Mouse (Mus musculus): Measurements from ENCODE around the gene Shmt2.

Gene Shmt2

DNA sequence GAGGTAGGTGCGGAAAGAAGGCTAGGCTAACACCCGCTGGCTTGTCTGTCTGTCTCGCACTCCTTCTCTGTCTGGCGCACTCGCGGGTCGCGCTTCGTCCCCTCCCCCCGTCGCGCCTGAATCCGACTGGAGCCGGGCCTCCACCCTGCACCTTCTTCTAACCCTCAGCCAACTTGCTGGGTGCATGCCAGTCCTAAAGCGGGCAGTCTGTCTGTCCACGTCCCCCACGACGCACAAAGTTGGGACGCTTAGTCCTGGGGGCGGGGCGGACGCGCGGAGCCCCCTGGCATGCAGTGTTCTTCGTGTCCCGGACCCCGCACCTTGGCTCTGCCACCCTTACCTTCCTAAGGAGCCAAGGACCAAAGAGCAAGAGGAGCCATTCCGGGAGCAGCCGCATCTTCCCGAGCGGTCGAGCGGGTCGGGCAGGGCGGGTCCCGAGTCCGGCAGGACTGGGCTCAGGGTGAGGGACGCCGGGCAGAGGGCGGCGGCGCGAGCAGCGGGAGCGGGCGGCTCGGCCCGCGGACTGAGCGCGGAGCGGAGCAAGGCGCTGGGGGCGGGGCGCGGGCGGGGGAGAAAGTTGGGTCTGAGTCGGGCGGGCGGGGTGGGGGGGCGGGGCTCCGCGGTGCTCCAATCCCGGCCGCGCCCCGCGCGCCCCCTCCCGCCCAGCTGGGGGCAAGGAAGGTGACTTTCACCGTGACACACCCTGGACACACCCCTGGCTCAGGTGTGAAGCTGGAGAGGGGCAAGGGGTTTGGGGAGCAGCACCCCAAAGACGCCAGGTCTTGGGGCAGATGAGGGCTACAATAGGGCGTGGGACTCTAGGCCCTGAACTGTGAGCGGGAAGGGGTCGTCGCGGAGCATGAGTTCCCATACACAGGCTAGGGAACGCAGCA is 12.0 kb upstream of the Shmt2 start, which contains the start of gene Nxph4:
Nxph4 (minus strand) TSS at position 524 of the 893 bp plus-strand sequence.
- DNase-seq (ENCODE audit: low read depth, low spot score), result no peak

DNA sequence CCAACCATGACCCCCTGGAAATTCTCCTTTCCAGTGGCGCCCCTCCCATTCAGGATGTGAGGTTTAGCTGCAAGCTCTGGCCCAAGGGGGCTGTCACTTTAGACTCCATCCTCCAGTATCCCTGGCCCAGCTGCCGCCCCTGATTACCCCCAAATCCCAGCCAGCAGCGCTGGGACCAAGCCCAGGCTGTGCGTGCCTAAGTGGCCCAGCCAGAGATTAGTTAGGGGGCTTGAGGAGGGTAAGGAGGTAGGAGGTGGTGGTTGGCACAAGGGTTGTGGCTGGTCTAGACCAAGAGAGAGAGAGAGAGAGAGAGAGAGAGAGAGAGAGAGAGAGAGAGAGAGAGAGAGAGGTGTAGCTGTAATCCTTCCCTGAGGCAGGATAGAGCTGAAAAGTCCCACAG is 9.3 kb upstream of the Shmt2 start:
- no peak for DNase-seq (ENCODE audit: low read depth, low spot score)

DNA sequence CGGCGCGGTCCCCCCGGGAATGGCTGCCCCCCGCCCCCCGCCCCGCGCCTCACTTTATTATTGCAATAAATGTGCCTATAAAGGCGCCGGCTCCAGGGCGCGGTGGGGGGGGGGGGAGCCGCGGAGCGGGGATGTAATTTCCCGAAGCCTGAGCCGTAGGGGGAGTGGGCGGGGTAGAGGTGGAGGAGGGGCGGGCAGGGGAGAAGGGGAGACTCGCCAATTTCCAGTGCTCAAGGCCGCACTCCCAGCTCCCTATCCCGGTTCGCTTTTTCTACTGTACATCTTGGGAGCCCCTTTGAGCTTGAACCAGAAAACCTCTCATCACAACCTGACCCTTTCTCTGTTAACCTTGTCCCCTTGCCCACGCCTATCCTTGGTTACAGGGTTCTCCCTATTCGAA is 8.7 kb upstream of the Shmt2 start:
- DNase-seq (ENCODE audit: low read depth, low spot score), result no peak

DNA sequence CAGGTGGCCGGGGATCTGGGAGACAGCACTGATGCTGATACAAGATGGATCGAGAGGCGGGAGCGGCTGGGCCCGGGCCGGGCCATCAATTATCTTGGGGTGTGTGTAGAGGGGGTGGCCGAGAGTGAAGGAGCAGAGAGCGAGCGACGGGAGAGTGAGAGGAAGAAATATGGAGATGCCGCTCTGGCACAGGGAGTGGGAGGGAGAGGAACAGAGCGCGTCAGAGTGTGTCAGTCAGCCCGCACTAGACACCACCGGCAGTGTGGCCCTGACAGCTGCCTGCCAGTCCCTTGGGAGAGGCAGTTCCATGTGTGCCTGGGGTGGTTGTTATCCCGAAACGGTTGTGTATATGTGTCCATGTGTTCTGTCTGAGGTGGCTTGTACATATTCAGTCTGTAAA is 5.2 kb upstream of the Shmt2 start:
- no peak for DNase-seq (ENCODE audit: low read depth, low spot score)

GRCm38 (mm10) chr10:127526681-127527080 is 4.4 kb upstream of the Shmt2 start:
- DNase-seq (ENCODE audit: low read depth, low spot score), result no peak

GRCm38 (mm10) chr10:127526048-127526447 is 3.8 kb upstream of the Shmt2 start:
- DNase-seq (ENCODE audit: low read depth, low spot score), result no peak

GRCm38 (mm10) chr10:127524646-127525255 is 2.5 kb upstream of the Shmt2 start:
- DNase-seq (ENCODE audit: low read depth, low spot score), result no peak

- no peak for DNase-seq (ENCODE audit: low read depth, low spot score)
These were observed 598 bp downstream of the Shmt2 start for GRCm38 (mm10) chr10:127521611-127522080.

DNA sequence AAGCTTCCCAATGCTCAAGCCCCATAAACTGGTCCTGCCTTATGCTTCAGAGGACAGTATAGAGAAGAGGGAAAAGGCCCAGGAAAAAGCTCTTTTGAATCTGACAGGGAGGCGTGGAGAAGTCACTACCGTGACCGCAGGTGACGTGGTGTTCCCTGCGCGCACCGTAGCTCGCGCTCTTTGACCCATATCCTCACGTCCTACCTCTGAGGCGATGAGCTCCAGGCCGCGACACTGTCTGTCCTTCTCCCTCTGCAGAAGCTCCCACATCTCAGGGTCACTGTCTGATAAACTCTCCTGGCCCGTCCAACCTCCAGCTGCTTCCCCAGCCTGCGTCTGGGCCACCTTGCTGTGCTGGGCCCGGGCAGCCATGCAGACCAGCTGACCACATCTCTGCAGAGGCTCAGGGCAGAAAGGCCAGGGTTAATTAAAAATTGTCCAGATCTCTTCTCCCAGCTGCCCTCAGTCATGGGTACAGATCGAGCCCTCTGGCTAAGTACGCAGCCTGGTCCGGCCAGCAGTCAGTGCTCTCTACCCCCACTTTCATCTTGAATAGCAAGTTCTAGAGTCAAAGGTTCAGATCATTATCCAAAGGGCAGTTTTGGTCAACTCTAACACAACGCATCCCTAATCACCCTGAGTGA is 1.4 kb downstream of the Shmt2 start:
- no peak for DNase-seq (ENCODE audit: low read depth, low spot score)

- no peak for DNase-seq (ENCODE audit: low read depth, low spot score)
These were observed 2.1 kb downstream of the Shmt2 start for GRCm38 (mm10) chr10:127519903-127520713.

DNA sequence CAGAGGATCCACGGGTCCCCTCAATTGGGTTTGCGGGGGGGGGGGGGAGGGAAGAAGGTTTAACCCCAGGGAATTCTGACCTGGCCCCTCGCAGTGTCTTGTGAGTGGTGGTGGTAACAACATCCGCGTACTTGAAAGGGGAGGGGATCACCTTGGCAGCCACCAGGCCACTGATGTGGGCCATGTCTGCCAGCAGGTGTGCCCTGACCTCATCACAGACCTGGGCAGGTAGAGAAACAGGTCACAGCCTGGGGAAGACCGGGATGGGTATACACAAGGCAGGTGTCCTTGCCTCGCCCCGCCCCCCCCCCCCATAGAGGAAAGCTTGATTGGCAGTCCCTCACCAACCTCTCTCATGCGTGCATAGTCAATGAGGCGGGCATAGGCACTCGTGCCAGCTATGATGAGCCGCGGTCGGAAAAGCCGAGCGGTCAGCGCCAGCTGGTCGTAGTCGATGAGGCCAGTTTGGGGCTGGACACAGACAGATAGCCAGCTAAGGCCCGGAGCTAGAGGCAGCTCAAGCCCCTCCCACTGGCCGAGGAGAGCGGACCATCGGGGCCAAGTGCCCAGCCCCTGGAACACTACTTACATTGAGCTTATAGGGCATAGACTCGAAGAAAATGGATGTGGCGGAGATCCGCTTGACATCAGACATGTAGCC is 3.1 kb downstream of the Shmt2 start:
- DNase-seq (ENCODE audit: low read depth, low spot score), result no peak

DNA sequence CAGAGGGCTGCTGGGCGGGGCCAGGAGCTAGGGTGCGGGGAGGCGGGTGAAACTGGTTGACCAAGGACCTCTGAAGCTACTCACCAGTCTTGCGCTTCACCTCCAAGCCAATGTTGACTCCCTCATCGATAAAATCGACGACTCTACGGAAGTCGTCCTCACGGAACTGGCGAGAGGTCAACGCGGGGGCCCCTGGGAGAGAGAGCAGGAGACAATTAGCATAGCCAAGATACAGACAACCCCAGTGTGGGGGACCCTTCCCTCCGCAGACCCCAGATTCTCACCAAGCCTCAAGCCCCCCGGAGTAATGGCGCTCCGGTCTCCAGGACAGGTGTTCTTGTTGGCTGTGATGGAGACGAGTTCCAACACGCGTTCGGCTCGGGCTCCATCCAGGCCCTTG is 4.3 kb downstream of the Shmt2 start:
- no peak for DNase-seq (ENCODE audit: low read depth, low spot score)

DNA sequence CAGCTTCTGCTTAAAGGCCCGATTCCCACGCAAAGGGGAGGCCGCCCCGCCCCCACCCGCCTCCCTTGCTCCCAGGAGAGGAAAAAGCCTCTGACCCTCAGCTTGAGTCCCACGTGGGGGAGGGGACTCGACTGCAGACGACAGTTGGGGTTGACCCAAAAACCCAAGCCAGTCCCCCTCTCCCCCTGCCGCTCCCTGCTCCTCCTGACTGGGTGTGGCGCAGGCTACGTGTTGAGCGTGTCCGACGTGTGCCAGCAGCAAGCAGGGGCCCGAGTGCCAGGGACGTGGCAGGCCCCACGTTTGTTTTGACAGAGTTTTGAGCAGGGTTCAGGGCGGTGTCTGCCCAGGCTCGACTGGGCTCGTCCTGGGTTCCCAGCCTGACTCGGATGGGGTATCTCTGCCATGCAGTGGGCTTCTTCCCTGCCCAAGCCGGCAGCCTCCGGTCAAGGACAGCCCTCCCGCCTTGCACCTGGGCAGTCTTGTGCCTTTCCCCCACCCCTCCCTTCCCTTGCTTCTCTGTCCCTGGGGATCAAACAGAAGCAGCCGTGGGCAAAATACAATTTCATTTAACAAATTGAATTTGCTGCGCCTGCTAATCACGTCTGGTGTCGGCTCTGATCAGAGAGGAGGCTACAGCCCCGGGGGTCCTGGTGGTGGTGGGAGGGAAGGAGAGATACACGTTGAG is 5.5 kb downstream of the Shmt2 start:
- no peak for DNase-seq (ENCODE audit: low read depth, low spot score)

DNA sequence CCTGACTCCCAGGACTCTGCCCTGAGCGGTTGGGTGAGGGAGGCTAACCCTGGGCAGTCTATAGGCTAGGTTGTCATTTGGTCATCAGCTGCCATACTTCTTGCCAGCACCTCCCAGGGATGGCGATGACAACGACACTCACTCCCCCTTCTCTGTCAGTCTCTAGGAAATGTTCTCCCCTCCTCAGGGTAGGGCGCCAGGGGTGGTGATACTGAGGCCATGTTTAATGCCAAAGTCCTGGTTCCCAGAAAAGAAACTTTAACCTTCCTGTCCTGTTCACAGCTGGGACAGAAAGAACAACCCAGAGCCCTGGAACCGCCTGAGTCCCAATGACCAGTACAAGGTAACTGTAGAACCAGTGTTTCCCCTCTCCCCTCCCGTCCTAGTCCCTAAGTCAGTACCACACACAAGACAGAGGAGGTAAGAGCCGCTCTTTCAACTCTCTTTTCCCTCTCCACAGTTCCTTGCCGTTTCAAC is 6.2 kb downstream of the Shmt2 start:
- no peak for DNase-seq (ENCODE audit: low read depth, low spot score)

- DNase-seq (ENCODE audit: low read depth, low spot score), result no peak
These were observed 6.8 kb downstream of the Shmt2 start for GRCm38 (mm10) chr10:127515271-127515982.

GRCm38 (mm10) chr10:127514764-127515163 is 7.5 kb downstream of the Shmt2 start, which contains the start of gene Ndufa4l2:
Gene Ndufa4l2 (plus strand): TSS chr10:127514967.
- DNase-seq (ENCODE audit: low read depth, low spot score), result no peak

DNA sequence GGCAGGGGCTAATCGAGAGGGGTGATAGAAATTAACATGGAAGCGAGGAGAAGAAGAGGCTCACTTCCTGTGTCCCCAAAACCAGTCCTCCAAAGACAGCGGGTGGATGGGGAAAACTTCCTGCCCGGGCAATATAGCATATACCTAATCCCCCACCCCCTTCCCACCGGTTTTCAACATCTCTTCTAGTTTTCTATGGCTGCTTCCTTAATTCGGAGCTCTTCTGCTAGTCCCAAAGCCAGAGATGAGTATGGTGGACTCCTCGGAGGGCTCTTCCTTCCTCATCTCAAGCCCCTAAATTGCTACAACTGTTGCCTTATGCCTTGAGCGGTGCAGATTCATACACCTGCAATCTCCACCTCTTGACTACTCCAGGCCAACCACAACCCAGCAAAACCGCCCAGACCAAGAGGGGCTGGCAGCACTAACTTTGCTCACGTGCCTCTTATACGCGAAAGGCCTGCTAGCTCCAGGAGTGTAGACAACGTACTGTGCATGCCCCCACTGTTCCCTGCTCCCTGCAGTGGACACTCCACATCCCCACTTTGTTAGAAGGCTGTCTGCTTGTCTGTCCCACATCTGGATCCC is 8.0 kb downstream of the Shmt2 start:
- no peak for DNase-seq (ENCODE audit: low read depth, low spot score)

GRCm38 (mm10) chr10:127513501-127514091 is 8.6 kb downstream of the Shmt2 start:
- no peak for DNase-seq (ENCODE audit: low read depth, low spot score)

DNA sequence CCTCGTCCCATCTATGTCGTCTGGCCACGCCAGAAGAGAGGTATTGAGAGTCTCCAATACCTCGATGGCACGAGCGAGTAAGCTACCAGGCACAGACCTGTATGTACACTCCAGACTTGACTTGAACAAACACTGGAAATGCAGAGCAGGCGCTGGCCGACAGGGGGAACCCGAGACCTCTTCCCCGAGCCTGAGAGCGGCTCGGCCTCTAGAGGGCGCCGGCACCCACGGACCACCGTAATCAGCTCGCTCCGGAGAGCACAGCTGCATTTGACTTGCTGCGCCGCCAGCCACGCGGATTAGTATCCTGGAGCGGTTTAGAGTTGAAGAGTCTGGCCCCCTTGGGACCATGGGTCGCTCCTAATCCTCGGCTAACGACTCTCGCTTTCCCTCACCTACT is 9.4 kb downstream of the Shmt2 start:
- no peak for DNase-seq (ENCODE audit: low read depth, low spot score)
